Mouse (Mus musculus) olfactory bulb, adult 2 months (tissue): ENCODE data around the gene Gpr137c.

ENCODE experiments used
- CTCF ChIP-seq: fragments of 200-500 bp; IDR thresholded peaks from 2 replicates; pipeline ENCODE4 v1.5.1; 2012; ENCODE audit warnings: low read depth, mild to moderate bottlenecking, low read length, moderate library complexity; ENCODE audit not compliant: insufficient read depth
- POLR2A ChIP-seq: fragments of 200-500 bp; IDR thresholded peaks from 2 replicates; pipeline ENCODE4 v1.6.1; 2012; ENCODE audit warnings: mild to moderate bottlenecking, low read depth, low read length, moderate library complexity; ENCODE audit not compliant: insufficient read depth

- TF ChIP-seq CTCF (no peak), POLR2A (no peak)
Measured at GRCm38 (mm10) chr14:45291608-45292007, 72.1 kb downstream of the Gpr137c start.
